Mouse (Mus musculus) lung, postnatal 4 days (tissue): ENCODE measurements around the gene Gata2.
A peak's percentile ranks its signal among the peaks of the same experiment; 100 is the strongest.

Experiments
- DNase-seq, 2 experiments: peaks; one replicate each; pipeline ENCODE4 v3.0.0; 2021

The Gata2 gene

GRCm38 (mm10) chr6:88209453-88209852, 15.8 kb downstream of the Gata2 start:
- no peak for DNase-seq

GRCm38 (mm10) chr6:88210182-88210581, 16.5 kb downstream of the Gata2 start:
- no peak for DNase-seq

- DNase-seq, result no peak
These were observed 22.1 kb downstream of the Gata2 start for GRCm38 (mm10) chr6:88215797-88216196.

- DNase-seq, result no peak
These were observed 22.5 kb downstream of the Gata2 start for GRCm38 (mm10) chr6:88216199-88216598.

GRCm38 (mm10) chr6:88219094-88219493, 25.4 kb downstream of the Gata2 start:
- DNase-seq, result no peak

GRCm38 (mm10) chr6:88221968-88222367, 28.3 kb downstream of the Gata2 start, which contains the start of gene Dnajb8:
TSS of gene Dnajb8 (plus strand) at chr6:88222268.
- DNase-seq, result no peak

GRCm38 (mm10) chr6:88226570-88226994, 32.9 kb downstream of the Gata2 start:
- no peak for DNase-seq

GRCm38 (mm10) chr6:88227537-88227936, 33.8 kb downstream of the Gata2 start:
- DNase-seq, result no peak

GRCm38 (mm10) chr6:88229221-88229620, 35.5 kb downstream of the Gata2 start:
- DNase-seq, result no peak

GRCm38 (mm10) chr6:88231821-88232220, 38.1 kb downstream of the Gata2 start:
- DNase-seq, result no peak

GRCm38 (mm10) chr6:88232221-88232620, 38.5 kb downstream of the Gata2 start:
- no peak for DNase-seq

GRCm38 (mm10) chr6:88233996-88234395, 40.3 kb downstream of the Gata2 start:
- DNase-seq, result no peak

- no peak for DNase-seq
These were observed 41.8 kb downstream of the Gata2 start for GRCm38 (mm10) chr6:88235461-88235860.

GRCm38 (mm10) chr6:88235983-88236382, 42.3 kb downstream of the Gata2 start:
- no peak for DNase-seq

GRCm38 (mm10) chr6:88236513-88236912, 42.8 kb downstream of the Gata2 start:
- peak in 1 of 2 experiments; percentile 47 for DNase-seq

GRCm38 (mm10) chr6:88242604-88243003, 48.9 kb downstream of the Gata2 start:
- peak; percentile 77 to 78 for DNase-seq

GRCm38 (mm10) chr6:88249231-88249630, 55.5 kb downstream of the Gata2 start:
- DNase-seq, result no peak

- DNase-seq, result no peak
These were observed 57.7 kb downstream of the Gata2 start for GRCm38 (mm10) chr6:88251396-88251795.

GRCm38 (mm10) chr6:88251798-88252478, 58.2 kb downstream of the Gata2 start:
- no peak for DNase-seq

- no peak for DNase-seq
These were observed 60.4 kb downstream of the Gata2 start for GRCm38 (mm10) chr6:88254082-88254481.

- DNase-seq, result no peak
These were observed 61.7 kb downstream of the Gata2 start for GRCm38 (mm10) chr6:88255435-88255834.
